Mouse (Mus musculus) adrenal gland, adult (tissue): ENCODE measurements around the gene St6galnac1.
"Not testable (repeated sequence)": the region's sequence is repeated elsewhere in the genome, so short reads cannot be mapped to it uniquely, and the experiment has no call there.

Source experiments
- DNase-seq, 2 experiments: peaks; one replicate each; pipeline ENCODE4 v3.0.0; 2022 to 2023; ENCODE audit warnings: low spot score in 1 of 2; ENCODE audit not compliant: inconsistent age in 2 of 2

The St6galnac1 gene

DNA sequence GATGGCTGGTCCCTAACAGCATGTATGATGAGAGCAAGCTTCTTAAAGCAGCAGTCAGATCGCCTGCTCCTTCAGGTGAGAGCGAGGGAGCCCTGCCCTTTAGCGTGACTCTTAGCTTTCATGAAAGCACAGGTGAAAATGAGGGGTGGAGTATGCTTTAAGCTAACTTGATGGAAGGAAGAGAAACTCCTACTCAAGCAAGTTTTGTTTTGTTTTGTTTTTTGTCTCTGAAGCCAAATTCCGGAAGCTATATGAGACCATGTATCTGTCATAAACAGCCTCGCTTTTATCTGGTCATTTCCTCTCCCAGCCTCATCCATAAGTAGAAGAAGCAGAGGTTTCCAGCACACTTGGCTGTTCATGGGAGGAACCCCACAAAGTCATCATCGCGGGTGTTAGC lies at the start of gene St6galnac1:
TSS of gene St6galnac1 (minus strand) at position 101 of the 400 bp plus-strand sequence.
- DNase-seq, result no peak

DNA sequence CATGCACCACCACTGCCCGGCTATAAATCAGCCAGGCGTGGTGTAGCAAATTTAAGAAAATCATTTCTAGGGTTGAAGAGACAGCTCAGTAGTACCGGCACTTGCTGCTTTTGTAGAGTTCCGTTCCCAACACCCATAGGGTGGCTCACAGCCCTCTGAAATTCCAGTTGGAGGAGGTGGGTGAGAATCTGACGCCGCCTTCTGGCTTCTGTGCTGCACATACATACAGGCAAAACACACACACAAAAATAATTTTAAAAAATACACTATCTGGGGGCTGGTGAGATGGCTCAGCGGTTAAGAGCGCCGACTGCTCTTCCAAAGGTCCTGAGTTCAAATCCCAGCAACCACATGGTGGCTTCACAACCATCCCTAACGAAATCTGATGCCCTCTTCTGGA lies 48.6 kb upstream of the St6galnac1 start:
- DNase-seq, result not testable (repeated sequence)

DNA sequence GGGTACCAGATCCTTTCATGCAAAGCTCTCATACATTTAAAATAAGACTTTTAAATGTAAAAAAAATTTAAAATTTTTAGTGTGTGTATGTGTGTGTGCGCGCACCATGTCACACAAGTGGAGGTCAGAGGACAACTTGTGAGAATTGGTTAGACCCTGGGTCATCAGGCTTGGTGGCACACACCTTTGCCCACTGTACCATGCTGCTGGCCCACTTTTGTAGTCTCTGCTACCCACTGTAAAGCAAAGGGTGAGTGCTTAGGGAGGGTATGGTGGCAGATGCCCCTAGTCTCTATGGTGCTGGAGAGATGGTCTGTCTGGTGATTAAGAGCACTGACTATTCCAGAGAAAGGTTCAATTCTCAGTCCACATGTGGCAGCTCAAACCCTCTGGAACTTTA lies 47.9 kb upstream of the St6galnac1 start:
- no peak for DNase-seq

DNA sequence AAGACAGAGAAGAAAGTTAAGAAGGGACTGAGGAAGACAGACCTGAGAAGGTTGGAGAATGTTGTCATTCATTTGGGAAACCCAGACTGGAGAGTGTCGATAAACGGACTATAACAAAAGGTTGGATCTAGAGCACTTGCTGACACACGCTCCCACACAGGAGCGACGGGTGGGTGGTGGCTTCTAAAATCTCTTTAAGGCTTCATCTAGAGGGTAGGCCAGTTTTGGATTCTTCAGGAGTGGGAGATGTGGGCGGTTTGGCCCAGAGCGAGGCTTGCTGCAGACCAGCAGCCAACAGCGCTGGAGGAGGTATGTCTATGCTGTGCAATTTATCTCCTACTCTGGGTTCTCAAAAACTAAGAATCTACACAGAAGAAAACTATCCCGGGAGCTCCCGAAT lies 47.3 kb upstream of the St6galnac1 start:
- DNase-seq, result no peak

DNA sequence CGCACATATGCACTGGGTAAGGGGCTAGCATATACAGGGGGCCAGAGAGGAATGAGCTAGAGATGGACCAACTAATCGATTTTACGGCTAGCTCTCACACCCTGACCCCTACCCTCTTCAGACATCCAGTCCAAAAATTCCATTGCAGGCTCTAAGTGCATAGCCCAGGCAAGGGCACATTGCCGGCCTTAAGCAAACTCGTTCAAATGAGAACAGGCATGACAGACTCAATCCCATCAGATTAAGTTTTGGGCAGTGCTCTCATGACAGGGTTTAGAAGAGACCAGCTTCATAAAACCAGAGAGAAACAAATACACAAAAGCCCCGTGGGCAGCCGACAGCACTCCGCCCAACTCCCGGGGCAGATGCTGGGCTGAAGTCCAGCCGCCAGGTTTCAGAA lies 46.9 kb upstream of the St6galnac1 start:
- DNase-seq, result no peak

DNA sequence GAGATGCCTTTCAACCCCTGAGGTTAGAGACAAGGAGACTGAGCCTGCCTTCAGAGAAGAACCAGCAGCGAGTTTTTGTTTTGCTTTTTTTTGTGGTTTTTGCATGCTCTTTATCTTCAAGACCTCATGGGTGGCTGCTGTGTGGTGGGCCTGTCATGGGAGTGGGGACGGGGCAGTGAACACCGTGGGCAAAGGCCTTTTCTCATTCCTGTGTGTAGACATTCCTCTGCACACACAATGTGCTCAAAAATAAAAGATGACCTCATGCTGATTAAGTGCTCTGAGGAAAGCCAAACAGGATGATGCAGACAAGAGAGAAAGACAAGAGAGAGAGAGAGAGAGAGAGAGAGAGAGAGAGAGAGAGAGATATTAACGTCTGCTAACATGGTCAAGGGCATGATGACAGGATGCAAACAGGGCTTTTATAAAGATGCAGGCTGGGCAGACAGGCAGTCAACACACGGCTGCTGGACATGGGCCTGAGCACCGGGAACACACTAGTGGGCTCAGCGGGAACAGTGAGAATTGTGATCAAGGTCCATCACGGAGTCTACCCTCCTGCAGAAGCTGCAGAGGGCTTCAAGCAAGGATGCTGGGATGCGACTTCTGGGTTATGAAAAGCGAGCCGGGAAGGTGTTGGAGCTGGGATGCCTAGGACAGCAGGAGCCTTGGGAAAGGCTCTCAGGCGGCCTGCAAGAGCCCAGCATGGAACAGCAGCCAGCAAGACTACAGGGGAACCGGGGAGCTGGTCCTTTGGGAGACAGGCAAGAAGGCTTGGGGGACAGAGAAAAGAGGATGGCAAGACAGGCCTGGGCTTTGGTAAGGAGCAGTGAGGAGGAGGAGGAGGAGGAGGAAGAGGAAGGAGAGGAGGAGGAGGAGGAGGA lies 46.0 kb upstream of the St6galnac1 start:
- no peak for DNase-seq

DNA sequence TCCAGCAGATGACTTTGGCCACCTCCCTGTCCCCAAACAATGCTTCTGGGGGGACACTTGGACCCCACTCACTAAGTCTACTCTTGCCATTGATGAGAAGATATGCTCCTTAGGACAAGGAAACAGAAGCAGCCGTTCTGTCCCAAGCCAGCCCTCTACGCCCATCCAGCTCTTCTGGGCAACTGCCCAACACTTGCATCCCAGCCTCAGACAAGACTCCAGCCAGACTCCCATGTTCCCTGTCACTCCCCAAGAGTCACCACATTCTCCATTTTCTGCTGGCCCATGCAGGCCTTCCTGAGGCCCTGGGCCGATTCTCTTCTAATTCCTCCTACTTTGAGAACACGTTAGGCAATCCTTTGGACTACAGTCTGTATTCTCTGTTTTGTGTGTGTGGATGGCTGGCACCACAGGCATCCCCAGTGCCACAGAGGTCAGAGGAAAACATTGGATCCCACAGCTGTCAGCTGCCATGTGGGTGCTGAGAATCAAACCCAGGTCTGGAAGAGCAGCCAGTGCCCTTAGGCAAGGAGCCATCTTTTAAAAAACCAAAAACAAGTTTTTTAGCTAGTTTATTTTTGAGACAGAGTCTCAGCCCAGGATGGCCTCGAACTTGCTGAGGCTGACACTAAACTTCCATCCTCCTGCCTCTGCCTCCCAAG lies 44.8 kb upstream of the St6galnac1 start:
- no peak for DNase-seq

DNA sequence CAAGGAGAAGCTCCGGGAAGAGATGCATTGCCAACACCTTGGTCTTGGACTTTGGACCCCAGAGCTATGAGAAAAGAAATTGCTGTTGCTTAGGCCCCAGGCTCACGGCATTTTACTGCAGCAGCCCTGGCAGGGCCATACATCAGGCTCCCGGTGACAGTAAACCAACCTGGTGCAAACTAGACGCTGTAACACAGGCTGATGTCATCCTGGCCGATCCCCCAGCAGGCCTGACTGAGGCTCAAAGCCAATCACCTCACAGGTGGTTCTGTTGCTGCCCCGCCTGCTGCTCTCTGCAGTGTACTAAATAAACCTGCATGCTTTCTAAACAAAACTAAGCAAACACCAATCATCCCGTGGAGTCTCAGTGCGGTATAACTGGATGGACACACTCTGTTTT lies 43.4 kb upstream of the St6galnac1 start:
- peak in 1 of 2 experiments; percentile 38 for DNase-seq

DNA sequence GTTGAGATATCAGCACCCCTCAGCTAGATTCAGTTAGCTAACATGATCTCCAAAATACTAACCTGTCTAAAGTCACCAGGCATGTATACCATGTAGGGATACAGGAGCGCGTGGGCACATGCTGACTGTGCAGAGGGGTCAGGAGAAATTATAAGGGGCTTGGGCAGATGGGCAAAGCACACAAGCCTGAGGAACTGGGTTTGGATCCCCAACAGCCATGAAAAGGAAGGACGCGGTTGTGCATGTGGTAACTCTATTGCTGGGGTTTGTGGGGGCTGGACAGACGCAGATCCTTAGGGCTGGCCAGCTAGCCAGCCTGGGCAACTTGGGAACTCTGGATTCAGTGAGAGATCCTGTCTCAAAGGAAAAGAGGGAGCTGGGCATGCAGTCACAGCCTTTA lies 42.3 kb upstream of the St6galnac1 start:
- DNase-seq, result no peak

DNA sequence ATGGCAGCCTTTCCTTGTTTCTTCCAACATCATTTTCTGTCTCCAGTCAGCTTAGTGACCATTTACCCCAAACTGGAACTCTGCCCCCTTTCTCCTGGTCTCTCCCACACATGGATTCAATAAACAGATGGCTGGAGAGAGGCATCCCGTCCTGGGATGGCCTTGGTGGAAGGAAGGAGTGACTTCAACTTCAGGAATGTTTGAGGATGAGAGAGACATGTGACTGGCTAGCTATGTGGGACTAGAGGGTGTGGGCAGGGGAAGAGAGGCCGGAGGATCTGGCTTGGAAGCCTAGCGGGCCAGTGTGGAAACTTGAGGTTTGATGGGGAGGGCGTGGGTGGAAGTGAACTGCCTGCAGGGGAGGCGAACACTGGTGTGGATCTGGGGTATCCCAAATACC lies 41.5 kb upstream of the St6galnac1 start:
- DNase-seq, result peak; percentile 77 to 79

DNA sequence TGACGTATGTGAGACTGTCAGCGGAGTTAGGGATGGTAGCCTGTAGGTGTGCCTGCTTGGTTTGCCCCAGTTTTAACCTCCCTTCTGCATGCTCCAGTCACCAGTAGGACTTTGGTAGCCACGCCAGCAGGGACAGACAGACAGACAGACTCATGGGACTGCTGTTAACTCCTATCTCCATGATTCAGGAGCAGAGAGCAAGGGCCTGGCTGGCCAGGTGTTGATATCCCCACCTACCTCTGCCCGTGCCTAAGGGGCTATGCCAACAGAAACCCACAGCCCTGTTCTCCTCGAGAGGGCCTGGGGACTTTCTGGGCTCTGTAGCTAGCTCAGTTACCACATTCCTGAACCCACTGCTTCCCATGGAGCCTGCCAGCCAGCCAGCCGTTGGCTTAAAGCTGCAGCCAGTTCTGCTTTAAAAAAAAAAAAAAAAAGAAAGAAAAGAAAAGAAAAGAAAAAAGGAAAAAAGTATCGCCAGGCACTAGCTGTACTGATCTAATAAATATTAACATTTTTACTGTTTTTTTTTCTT lies 39.6 kb upstream of the St6galnac1 start:
- no peak for DNase-seq

DNA sequence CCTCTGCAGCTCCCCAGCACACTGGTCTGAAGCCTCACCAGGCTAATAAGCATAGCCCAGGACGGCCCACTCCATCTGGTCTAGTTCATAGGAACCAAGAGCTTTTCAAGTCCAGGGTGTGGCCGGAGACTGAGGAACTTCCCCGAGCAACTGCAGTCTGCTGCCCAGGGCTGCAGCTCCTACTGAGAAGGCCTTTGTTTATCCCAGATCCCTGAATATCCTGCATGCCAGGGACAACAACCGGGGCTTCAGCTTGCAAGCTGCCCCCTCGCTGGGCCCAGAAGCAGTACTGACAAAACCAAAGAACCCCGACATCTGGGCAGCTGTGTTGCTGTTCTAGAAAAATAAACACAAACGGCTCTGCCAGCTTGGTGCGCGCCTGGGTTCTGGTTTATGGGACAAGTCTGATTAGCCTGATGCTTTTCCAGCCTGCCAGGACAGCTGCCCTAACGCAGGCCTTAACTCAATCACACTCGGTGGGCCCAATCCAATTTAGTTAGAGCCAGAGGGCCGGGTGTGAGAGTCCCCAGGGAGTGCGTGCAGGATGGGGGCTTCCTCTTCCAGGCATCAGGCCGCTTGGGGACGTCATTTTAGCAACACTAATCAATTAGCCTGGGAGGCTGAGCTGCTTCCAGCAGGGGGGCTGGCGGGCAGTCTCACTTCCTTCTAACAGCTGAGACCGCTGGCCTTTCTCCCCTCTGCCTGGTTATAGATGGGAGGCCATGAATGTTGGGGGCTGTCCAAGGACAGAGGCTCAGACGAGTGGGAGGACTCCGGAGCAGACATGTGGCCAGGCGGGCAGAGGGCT lies 39.0 kb upstream of the St6galnac1 start:
- peak; percentile 62 to 71 for DNase-seq

DNA sequence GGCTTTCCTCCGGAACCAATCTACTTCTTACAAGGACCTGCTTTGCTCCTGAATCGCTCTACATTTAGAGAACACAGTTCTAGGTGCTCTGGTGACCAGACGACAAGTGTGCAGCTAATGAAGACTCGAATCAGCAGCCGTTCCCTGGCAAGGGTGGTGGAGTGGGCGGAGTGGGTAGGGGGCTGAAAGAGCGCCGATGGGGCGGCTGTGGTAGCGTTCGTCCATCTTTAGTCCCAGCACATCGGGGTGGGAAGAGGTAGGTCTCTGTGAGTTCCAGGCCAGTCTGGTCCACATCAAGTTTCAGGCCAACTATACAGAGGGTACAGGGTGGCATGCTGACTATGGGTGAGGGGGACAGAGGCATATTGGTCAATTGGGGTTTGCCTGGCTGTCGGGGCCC lies 38.3 kb upstream of the St6galnac1 start:
- DNase-seq, result no peak

DNA sequence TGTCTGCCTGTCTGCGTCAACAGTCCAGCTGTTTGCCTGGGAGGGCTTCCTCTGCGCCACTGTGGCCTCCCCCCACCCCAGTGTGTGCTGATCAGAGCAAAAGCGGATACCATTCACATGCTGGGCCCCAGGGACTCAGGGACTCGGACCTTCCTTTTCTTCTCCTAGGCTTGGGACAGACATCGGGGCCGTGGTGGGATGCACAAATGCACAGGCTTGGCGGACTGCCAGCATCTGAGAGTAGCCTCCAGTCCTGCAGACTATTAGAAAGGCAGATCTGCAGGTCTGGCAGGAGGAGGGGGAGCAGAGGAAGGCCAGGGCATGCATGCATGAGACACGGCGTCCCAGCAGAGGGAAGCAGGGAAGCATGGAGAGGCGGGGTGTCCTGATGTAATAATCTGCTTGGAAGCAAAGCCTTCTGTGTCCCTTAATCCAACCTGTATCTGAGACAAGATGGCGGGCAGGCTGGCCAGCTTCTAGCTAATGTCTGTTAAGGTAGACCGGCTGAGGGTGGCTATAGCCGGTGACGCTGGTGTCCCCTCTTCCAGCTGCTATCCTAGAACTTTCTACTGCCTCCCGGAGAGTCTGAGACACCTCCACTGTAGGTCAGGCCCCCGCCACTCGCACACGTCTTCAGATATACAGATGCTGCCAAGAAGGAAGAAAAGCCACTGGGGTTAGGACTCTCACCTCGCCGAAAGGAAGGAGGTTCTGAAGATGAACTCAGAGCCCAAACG lies 37.7 kb upstream of the St6galnac1 start:
- peak; percentile 34 to 50 for DNase-seq

DNA sequence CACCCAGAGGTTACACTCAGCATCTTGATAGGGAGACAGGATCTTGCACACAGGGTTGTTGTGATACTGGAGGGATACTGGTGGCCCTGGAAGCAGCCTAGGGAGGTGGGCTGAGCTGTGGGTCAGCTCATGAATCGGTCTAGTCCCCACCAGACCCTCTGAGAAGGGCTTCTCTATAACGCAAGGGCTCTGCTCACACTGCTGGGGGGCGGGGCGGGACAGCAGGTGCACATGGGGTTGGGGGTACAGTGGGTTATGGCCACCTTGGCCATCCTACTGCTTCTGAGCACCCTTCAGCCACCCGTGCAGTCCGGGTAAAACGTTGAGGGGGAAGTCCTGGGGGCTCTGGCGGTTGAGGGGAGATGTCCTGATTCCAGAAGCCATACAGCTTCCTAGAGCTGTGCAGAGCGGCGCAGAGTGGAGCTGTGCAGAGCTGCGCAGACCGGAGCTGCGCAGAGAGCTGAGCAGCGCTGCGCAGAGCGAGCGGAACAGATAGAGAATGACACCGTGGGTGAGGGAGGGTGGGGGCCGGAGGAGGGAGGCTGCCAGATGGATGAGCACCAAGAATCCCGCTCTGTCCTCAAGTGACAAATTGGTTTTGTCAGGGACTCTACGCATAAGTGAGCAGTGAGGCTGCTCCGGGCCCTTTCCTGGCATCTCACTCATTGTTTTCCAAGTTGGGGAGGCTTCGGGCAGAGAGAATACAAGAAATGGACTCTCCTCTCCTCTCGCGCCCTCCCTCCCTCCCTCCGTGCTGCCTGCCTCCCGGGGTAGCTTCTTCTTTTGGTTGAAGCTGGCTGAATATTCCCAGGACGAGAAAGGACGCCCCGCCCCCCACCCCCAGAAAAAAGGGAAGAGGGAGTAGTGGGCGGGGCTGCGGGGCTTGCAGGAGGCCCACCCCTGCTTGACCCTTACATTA lies 35.9 kb upstream of the St6galnac1 start:
- peak; percentile 80 to 87 for DNase-seq

DNA sequence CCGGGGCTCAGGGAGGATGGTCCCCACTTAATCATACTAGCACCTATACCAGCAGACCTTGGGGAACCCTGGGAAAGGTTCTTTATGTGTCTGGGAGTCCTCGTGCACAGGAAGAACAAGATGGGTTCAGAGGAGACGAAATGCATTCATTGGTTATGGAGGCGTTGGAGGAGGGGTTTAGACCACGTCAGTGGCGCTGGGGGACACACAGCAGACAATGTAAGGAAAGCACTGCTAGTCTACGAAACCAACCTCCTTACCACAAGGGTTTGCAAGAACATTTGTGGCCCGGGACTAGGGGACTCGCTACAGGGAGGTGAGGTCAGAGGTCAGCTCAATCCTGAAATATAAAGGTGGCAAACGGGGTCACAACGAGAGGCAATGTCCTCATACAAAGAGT lies 35.2 kb upstream of the St6galnac1 start:
- DNase-seq, result no peak

DNA sequence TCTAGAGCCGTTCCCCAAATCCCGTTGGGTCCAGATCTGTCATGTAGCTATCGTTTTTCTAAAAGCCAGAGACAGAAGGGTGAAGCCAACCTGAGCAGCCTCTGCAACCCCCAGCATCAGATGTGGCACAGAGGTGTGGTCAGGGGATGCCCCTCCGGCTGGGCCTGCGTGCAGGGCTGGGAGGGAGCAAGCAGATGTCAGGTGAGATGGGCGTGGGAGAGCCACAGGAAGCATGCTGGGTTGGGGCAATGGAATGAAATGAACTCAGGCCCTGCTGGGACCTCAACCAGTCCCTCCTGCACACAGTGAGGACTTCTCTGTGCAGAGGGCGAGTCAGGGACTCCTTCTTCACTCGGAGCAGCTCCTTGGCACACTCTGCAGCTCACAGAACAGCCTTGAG lies 34.2 kb upstream of the St6galnac1 start:
- peak in 1 of 2 experiments; percentile 26 for DNase-seq

DNA sequence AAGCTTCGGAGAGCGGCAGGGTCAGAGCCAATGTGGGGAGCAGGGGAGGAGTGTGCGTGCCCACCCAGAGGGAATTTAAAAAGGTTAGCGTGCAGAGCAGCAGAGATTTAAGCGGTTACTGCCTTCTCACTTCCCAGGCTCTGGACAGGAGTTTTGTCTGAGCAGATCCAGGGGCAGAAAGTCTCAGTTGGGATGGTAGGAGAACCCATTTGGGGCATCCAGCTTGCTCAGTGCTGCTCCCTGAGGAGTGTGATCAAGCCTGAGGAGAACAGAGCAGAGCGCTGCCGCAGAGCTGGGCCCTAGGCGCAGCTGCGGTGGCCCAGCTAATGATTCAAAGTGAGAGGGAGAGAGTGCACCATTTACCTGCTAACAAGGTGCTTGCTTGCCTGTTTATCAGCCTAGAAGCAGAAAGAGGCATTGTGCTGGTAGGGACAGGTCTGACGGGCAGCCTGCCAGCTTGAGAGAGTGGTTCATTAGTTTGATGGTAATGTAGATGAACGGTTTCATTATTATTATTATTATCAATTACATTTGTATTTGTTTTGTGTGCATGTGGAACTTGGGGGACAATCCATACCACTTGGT lies 33.6 kb upstream of the St6galnac1 start:
- DNase-seq, result no peak

DNA sequence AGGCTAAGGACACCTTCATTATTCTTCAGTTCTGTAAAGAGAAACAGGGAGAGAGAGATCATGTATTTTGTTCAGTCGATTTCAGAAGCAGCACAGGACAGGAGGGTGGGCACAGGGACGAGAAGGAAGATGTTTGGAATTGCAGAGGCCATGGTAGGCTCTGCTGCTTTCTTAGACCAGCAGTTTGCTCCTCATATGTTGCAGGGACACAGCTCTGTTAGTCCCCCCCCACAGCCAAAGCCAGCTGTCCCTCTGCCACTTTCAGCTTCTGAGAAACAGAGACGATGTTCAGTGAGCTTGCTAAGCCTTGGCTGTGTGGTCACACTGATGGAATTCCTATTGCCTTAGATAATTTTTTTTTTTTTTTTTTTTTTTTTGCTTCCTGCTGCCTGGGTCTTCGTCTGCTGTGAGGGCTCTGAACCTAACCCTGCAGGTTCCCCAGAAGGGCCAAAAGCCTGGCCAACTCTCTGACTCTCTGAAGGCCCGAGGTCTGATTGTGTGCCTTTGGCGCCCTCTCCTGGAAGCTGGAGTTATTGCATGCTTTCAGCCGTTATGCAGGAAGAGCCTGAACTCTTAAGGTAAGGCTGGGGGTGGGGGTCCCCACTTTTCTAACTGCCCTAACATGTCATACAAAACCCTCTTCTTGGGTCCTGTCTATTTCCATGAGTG lies 32.8 kb upstream of the St6galnac1 start:
- DNase-seq, result peak; percentile 88 to 95
